Mouse (Mus musculus) cerebral cortex, adult 2 months (tissue): ENCODE measurements around the gene Exosc6.

Experiments used
- WGBS: fragments of 180-500 bp; shearing (Covaris S2); methylation state at CpG from one replicate; pipeline ENCODE4 v1.1.7; 2018; 5-methylcytosine and 5-hydroxymethylcytosine counted together

Exosc6 gene

DNA sequence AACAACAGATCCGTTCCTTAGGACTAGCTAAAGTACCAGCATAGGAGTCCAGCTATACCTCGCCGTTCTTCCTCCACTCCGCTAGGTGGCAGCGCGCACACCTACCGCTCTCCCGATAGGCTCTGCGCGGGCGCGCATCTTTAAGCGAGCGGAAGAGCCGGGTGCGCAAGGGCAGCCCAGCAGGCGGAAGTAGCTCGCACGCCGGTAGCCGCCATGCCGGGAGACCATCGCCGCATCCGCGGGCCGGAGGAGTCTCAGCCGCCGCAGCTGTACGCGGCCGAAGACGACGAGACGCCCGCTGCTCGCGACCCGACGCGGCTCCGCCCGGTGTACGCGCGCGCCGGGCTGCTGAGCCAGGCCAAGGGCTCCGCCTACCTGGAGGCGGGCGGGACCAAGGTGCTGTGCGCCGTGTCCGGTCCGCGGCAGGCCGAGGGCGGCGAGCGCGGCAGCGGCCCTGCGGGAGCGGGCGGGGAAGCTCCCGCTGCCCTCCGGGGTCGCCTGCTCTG, at the start of gene Exosc6:
Gene Exosc6 (plus strand): TSS at position 182 of the 506 bp plus-strand sequence.
- under 1% methylated on average over 66 of the region's 68 CpGs for WGBS

DNA sequence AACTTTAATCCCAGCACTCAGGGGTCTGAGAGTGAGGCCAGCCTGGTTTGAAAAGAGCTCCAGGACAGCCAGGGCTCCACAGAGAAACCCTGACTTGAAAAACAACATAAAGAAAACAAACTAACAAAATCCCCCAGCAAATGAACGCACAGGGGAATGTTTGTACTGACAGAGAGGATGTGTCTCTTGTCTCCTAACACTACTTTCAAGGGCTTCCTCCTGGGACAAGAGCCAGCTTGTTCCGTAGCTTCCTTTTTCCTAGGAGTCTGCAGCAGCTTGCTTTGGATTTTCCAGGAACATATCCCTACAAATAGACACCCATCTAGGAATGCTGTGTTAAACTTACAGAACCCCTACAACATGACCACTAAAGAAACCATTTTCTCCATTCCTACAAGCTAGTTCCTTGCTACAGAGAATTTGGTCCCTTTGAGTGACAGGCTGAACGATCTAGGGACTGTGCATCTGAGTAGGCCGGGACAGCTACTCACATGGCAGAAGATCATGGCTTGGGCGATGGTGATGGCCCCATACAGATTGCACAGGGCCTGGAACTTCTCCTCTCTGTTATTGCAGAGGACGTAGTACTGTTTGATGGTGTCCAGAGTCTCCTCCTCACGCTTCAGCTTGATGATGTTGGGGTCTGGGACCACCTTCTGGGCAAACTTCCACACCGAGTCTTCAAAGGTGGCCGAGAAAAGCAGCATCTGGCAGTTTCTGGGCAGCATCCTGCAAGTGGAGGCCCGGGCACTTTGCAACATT, 45.7 kb upstream of the Exosc6 start:
- WGBS = 87% methylated on average over 9 of the region's 10 CpGs

DNA sequence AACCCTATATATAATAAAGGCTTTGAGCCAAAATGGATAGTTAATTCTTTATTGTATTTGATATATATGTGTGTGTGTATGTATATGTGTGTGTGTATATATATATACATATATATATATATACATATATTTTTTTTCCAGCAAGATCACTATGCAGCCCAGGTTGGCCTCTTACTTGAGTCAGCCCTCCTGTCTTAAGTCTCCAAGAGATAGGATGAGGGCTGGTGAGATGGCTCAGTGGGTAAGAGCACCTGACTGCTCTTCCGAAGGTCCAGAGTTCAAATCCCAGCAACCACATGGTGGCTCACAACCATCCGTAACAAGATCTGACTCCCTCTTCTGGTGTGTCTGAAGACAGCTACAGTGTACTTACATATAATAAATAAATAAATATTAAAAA, 29.5 kb upstream of the Exosc6 start:
- WGBS = 66% methylated on average over 2 of the region's 2 CpGs

DNA sequence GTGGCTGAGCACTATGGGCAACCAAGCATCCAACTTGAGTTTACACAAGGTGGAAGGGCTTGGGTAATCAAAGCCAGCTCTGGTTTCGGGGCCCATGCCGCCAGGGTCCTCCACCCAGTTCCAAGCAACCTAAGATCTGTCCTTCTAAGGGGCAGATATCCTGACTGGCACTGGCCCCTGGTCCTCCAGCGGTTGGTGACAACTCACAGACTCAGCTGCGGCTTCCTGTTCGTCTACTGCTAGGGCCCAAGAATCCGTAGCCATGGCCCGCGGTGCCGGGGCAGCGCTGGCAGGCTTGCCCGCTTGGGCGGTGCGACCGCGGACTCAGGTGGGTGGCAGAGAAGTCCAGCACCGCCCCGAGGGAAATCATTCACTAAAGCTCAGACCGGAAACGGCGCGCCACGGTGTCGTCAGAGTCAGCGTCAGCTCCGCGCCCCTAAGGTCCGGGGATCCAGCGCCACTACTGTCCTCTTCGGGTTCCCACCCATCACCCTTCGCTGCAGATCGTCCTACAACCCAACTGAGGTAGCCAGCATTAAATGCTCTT, 28.7 kb upstream of the Exosc6 start:
- WGBS = under 1% methylated on average over 31 of the region's 31 CpGs

DNA sequence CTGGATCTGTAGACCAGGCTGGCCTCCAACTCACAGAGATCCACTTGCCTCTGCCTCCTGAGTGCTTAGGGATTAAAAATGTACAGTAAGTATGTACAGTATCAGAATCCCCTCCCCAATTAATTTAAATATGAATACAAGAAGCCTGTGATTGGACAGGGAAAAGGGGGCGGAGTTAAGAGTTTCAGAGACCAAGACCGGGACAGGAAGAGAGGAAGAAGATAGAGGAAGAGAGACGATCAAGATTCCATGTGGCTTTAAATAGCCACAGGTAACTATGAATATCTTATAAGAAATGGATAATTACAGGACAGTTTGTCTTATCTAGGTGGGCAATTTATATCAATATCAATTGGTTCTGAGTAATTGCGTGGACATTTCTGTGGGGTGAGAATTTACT, 26.6 kb upstream of the Exosc6 start:
- 56% methylated on average over 4 of the region's 4 CpGs for WGBS

DNA sequence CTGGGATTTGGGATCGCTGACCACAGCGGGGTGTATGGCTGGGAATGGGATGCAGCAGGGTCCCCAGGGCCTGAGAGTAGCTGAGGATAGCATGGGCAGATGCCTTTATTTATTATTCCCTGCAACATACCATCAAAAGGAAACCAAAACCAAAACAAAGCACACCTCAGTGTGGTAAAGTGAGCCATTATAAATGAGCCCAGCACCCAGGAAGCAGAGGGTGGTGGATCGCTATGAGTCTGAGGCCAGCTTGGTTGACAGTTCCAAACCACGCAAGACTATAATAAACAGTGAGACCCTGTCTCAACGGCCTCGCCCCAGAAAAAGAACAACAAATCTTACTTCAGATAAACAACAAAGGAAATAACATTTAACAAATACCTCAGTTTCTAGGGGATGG, 26.1 kb upstream of the Exosc6 start:
- WGBS = 81% methylated on average over 6 of the region's 6 CpGs

DNA sequence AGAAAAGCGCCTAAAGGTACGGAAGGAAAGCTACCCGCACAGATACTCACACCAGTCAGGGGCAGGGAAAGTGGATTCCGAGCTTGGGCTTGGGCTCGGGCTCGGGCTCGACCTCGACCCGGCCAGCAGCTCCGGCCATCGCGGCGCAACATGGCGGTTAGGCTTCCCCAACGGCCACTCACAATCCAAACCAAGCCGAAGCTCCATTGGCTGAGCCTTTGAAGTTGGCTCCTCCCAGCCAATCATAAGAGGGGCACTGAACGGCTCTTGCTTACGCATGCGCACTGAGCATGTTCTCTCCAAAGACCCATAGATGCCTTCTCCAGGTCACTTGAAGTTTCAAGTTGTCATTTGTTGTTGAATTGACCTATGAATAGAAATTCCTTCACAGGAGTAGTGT, 24.6 kb upstream of the Exosc6 start, which contains the start of gene Ddx19b:
Gene Ddx19b (minus strand): TSS at position 180 of the 400 bp plus-strand sequence.
- 93% methylated on average over 19 of the region's 19 CpGs for WGBS

DNA sequence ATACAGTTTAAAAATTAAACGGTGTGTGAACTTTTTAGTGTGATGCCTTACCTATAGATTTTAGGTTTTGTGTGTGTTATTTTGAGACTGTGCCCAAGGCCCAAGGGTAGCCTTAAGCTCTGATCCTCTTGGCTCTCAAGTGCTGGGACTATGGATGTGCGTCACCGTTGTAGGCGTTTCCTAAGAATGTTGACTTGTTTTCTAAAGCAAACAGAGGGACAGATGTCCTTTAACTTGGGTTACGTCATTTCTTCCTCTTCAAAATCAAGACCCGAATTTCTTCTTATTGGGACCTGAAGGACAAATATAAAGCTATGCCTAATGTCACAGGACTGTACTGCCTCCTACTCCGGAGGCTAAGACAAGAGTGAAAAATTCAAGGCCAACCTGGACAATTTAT, 23.2 kb upstream of the Exosc6 start, which contains the start of gene Aars:
Gene Aars (plus strand): TSS at position 229 of the 400 bp plus-strand sequence.
- 95% methylated on average over 7 of the region's 7 CpGs for WGBS

DNA sequence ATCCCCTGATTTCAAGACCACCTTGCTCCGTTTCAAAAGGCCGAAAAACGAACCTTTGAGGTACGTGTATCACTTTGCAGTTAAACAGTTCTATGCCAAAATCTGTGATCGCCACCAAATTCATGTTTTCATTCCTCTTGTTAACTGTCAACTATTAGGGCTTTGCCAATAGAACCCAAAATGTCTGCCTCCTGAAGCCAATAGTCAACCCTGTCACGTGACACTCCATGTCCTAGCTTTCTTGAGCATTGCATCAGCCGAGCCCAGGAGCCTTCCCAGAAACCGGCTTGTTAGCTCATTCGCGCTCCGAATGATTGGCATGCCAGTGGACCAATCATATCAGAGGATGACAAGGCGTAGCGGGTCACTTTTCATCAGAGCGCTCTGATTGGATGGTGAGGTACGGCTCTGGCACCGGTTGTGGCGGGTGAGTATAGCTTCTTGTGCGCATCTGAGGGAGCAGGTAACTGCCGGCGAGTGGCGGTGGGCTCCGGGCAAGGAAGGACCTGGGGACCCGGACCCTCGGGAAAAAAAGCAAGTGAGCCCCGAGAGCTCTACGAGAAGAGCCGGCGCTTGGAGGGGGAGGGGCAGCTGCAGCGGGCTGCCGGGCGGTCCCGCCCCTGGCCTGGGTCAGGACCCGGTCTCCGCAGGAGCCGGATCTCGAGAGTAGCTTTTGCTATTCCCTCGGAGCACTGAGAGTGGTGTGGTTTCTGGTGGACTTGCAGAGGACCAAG, 22.5 kb upstream of the Exosc6 start:
- 6% methylated on average over 37 of the region's 37 CpGs for WGBS

DNA sequence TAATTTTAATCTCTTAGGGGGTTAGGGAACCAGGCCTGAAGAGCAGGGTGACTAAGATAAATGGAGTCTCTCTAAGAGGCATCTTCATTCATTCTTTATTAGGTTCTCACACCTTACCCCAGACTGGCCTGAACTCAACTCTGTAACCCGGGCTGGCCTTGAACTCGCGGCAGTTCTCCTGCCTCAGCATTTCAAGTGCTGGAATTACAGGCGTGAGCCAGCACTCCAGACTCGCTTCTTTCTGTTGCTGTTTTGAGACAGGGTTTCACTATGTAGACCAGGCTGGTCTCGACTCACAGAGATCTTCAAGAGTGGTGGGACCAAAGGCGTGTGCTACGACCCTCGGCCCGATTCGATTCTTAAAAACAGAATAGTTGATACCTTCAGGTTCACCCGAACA, 21.9 kb upstream of the Exosc6 start:
- 12% methylated on average over 12 of the region's 12 CpGs for WGBS

DNA sequence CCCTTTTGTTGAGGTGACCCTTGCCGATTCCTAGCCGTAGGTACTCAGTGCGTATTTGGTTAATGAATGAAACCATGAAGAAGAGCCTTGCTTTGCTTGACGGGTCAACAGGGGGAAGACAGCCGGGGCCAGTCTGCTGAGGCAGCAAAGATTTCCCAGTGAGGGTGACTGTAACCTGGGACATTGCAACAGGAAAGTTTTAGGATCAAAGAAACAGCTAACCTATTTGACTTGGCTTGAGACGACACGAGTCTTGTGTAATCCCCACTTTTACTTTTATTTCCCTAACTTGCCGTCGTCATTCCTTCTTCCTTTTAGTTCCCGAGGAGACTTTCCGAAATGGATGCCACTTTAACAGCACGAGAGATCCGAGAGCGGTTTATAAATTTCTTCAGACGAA, 19.5 kb upstream of the Exosc6 start:
- 95% methylated on average over 15 of the region's 15 CpGs for WGBS

DNA sequence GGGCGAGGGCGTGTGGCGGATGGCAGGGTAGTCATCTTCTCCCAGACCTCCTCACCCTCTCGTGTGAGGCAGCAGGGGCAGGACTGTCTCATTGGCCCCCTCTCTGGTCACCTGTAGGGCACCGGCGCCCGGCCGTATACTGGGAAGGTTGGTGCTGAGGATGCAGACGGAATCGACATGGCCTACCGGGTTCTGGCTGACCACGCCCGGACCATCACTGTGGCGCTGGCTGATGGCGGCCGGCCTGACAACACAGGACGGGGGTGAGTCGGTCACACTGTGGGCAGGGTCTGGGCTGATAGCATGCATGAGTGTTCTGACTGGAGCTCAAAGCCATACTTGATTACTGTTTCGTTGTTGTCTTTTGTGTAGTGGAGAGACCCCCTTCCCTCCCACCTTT, 13.6 kb upstream of the Exosc6 start:
- 96% methylated on average over 19 of the region's 19 CpGs for WGBS

DNA sequence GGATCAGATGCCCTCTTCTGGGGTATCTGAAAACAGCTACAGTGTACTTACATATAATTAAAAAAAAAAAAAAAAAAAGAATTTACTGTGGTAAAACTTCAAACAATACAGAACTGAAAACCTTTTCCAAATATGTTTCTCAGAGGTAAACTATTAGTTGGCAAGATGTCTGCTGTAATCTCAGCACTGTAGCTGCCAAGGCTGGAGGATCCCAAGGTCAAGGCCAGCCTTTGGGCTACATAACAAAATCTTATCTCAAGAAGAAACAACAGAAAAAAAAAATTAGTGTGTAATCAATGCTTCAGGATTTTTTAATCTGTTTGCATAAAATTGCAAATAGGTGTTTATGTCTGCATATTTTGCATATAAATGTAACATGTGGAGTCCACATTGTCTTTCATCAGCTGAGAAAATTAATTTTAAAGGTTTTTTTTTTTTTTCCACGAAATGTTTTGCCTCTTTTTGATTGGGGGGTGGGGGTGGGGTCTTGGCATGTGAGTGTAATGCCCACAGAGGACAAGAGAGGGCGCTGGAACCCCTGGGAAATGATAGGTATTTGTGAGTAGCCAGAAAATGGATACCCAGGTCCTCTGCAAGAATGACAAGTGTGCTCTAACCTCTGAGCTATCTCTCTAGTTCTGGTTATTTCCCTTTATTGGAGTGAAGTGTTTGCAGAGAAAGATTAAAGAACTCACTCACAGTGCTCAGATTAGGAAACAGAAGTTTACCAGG, 12.0 kb upstream of the Exosc6 start:
- 33% methylated on average over 2 of the region's 2 CpGs for WGBS

DNA sequence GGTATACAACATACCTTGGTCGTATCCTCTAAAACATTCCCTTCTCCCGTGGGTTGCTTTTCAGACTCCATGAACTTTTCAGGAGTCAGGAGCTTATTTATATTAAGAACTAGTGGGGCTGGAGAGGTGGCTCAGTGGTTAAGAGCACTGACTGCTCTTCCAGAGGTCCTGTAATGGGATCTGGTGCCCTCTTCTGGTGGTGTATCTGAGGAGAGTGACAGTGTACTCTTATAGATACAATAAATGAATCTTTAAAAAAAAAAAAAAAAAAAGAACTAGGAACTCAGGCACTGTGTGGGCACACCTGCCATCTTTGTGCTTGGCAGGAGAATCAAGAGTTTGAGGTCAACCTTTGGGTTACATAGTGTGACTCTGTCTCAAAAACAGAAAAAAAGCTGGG, 7.4 kb upstream of the Exosc6 start:
- 95% methylated on average over 2 of the region's 2 CpGs for WGBS

DNA sequence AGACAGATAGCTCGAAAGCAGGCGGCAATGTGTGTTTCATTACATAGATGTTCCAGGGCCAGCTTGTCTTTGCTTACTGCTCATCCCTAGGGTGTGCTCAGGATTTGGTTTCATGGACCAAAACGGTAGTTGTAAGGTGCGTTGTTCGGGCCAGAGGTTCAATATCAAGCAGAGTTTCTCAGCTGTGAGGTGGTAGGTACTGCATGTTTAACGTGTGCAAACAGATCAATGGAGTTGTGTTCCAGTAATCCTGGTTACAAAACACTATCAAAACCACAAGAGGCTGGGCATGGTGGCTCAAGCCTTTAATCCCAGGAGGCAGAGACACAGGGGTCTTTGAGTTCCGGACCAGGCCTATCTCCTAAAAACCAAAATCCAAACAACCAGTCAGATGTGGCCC, 7.0 kb upstream of the Exosc6 start:
- 94% methylated on average over 7 of the region's 7 CpGs for WGBS

DNA sequence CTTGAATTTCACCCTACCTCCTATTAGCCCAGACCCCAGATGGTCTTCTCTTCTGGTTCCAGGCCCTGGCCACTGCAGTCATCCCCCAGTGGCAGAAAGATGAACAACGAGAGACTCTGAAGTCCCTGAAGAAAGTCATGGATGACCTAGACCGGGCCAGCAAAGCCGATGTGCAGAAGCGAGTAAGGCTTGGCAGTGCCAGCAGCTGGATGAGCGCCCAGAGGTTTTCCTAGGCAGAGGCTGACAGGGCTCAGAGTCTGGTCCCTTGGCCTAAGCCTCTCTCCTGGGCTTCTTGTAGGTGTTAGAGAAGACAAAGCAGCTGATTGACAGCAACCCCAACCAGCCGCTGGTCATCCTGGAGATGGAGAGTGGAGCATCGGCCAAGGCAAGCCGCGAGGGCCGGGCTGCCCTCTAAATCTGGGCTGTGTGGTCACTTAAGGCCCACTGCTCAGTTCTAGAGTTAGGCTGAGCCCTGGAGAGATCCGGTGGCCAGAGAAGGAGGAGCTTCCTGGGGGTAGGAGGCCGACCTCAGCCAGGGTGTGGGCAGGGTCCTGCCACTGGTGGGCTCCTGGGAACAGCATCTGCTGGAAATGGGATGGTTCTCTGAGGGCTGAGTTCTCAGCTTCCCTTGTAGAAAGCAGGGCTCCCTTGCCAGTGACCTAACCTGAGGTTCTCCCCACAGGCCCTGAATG, 2.2 kb upstream of the Exosc6 start:
- 83% methylated on average over 12 of the region's 12 CpGs for WGBS

DNA sequence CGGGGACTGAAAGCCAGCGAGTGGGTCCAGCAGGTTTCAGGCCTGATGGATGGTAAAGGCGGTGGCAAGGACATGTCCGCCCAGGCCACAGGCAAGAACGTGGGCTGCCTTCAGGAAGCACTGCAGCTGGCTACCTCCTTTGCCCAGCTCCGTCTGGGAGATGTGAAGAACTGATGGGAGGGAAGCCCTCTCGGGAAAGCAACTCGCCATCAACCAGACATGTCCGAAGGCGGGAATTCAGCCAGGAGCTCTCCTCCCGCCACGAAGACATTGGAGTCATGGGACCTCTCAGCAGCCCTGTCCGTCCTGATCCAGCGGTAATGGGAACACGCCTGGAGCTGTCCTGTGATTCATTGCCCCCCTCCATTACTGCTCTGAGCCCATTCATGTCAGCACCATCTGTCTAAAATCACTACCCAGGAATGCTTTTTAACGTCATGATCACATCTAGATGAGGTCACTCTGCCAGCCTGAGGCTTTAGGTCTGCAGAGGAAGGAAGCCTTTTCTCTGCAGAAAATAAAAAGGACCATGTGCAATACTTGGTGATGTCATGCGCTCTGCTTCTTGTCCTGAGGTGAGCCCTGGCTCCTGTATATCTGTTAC, 1.0 kb upstream of the Exosc6 start:
- WGBS = 86% methylated on average over 17 of the region's 17 CpGs

DNA sequence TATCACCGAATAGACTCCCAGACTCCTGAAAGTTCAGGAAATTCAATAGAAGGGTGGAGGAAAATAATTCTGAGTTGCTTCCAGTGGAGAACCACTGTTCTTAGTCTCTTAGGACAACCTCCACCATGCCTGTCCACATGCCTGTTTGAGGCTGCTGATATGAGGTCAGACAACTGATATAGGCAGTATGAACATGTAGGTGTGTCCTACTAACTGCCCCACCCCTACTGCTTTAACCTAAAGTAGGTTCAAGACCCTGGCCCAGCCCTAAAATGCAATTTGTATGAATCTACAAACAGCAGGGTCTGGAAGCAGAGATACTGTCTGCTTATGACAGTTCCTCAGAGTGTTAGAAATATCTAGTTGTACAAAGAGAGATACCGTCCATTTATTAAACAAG, 478 bp upstream of the Exosc6 start:
- WGBS = 61% methylated on average over 2 of the region's 2 CpGs

DNA sequence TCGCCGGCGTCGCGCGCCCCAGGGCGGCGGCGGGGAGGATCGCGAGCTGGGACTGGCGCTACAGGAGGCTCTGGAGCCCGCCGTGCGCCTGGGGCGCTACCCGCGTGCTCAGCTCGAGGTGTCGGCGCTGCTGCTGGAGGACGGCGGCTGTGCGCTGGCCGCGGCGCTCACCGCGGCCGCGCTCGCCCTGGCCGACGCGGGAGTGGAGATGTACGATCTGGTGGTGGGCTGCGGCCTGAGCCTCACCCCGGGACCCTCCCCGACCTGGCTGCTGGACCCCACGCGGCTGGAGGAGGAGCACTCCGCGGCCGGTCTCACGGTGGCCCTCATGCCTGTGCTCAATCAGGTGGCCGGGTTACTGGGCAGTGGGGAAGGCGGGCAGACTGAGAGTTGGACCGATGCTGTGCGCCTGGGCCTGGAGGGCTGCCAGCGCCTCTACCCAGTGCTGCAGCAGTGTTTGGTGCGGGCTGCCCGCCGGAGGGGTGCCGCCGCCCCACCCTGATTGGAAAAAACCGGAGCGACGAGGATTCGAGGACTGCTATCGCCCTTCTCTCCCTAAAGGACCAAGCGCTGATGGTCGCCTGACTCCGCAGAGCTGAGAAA, 653 bp downstream of the Exosc6 start:
- WGBS = under 1% methylated on average over 61 of the region's 63 CpGs

DNA sequence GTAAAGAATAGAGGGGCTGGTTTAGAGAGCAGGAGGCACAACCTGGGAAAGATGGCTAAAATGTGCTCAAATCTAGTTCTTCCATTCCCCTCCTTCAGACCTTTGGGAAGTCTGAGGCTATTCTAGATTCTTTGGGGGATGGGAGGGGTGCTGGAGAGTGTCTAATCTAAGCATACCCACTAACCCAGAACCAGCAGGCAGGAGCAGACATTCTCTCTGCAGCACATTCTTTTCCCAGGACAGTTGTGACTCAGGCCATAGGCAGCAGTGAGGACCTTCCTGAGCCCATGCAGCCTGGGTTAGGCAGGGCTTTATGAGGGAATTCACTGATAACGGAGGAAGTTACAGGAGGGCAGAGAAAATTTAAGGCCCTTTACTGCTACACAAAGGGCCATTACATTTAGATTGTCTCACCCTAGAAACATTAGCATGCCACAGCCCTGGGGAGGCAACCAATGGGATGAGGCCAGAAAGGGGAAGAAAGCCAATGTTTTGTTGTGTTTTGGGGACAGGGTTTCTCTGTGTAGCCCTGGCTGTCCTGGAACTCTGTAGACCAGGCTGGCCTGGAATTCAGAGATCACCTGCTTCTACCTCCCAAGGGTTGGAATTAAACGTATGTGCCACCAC, 2.9 kb downstream of the Exosc6 start:
- WGBS = 77% methylated on average over 2 of the region's 2 CpGs
